Mouse (Mus musculus) midbrain, embryonic 16.5 days (tissue): ENCODE measurements around the gene Myadml2. TPM values are rescaled to one million over a fixed set of nuclear protein-coding genes. Genes with fewer than 3 reads are reported as not detected.

Source experiments
- ATAC-seq: fragments of 200-750 bp; cut with Nextera tagmentation; 2 replicates; pipeline ENCODE4 v1.8.0; 2017; ENCODE audit warnings: moderate TSS enrichment
- H3K27ac ChIP-seq: fragments of 300-500 bp; sonication (generic); 2 replicates; pipeline ENCODE4 v1.5.1; 2014; ENCODE audit warnings: mild to moderate bottlenecking, low read length, mixed read lengths
- H3K27me3 ChIP-seq: fragments of 300-500 bp; sonication (generic); 2 replicates; pipeline ENCODE4 v1.6.1; 2014; ENCODE audit warnings: low read depth, low read length, mixed read lengths; ENCODE audit not compliant: control insufficient read depth, insufficient read depth
- H3K36me3 ChIP-seq: fragments of 300-500 bp; sonication (generic); 2 replicates; pipeline ENCODE4 v1.6.1; 2014; ENCODE audit warnings: mild to moderate bottlenecking, low read length, moderate library complexity, mixed read lengths; ENCODE audit not compliant: control insufficient read depth, insufficient read depth
- H3K4me1 ChIP-seq: fragments of 300-500 bp; sonication (generic); 2 replicates; pipeline ENCODE4 v1.6.1; 2014; ENCODE audit warnings: mild to moderate bottlenecking, low read length, mixed read lengths; ENCODE audit not compliant: control insufficient read depth, insufficient read depth
- H3K4me2 ChIP-seq: fragments of 300-500 bp; sonication (generic); 2 replicates; pipeline ENCODE4 v1.6.1; 2014; ENCODE audit warnings: mild to moderate bottlenecking, low read length, mixed read lengths
- H3K4me3 ChIP-seq: fragments of 300-500 bp; sonication (generic); 2 replicates; pipeline ENCODE4 v1.5.1; 2014; ENCODE audit warnings: low read depth, mild to moderate bottlenecking, low read length, moderate library complexity, mixed read lengths
- H3K9ac ChIP-seq: fragments of 300-500 bp; sonication (generic); 2 replicates; pipeline ENCODE4 v1.6.1; 2014; ENCODE audit warnings: low read depth, low read length, mixed read lengths
- H3K9me3 ChIP-seq: fragments of 300-500 bp; sonication (generic); replicated peaks from 2 replicates; pipeline ENCODE4 v1.6.1; 2014; ENCODE audit warnings: mild to moderate bottlenecking, low read length, mixed read lengths; ENCODE audit not compliant: control insufficient read depth, poor library complexity, severe bottlenecking
- WGBS: fragments of 180-500 bp; shearing (Covaris S2); extraction: QIAGEN DNeasy Blood & Tissue Kit; methylation state at CpG from one replicate; pipeline ENCODE4 v1.1.7; 2014; 5-methylcytosine and 5-hydroxymethylcytosine counted together
- polyA plus RNA-seq: library from polyadenylated mRNA; unstranded; fragments of >200 nt; fragmentation: Nextera tagmentation; extraction: Ambion mirVana; gene quantifications from 2 replicates; pipeline ENCODE4 v1.2.1, GENCODE M21; 2015

Myadml2 gene
- polyA plus RNA-seq, 1 experiment from 2014 or later: 1.1 TPM

DNA sequence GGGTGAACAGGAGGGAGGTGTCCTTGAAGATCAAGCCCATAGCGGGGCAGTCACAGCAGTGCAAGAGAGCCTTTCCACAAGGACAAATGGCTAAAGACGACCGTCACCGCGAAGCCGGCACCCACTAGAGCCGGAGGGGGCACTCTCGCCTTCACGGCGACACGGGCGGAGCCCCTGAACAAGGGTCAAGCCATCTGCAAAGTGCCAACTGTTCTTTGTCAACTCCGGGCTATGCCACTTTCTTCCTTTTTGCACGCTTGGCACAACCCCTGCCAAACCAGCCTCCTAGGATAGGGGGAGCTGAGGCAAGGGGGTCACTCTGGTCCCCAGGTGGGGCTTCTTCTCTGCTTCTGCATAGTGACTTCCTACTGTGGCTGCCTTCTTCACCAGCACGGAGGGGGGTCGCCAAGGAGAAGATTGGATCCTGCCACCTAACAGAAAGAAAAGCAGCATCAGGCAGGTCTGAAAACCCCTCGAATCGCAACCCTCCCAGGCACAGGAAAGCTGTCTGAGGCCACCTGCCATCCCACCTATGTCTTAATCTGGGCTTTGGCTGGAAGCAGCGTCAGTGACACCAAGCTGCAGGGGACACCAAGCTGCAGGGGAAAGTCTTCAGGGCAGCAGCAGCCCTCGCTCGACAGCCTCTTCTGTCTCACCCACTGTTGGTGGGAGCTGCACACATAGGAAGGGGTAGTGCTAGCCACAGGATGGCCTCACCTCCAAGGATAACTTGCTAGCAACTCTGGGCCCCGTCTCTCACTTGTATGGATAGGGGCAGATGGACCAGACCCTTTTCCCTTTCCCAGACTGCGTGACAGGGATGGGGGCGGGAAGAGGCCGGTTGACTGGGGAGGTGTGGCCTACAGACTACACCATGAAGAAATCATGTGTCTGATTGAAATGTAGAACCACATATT lies 29.1 kb downstream of the Myadml2 start:
- Histone ChIP-seq H3K4me3 (no peak overlapping the region), H3K36me3 (peaks cover 35% of the 10 kb centered on the region)

DNA sequence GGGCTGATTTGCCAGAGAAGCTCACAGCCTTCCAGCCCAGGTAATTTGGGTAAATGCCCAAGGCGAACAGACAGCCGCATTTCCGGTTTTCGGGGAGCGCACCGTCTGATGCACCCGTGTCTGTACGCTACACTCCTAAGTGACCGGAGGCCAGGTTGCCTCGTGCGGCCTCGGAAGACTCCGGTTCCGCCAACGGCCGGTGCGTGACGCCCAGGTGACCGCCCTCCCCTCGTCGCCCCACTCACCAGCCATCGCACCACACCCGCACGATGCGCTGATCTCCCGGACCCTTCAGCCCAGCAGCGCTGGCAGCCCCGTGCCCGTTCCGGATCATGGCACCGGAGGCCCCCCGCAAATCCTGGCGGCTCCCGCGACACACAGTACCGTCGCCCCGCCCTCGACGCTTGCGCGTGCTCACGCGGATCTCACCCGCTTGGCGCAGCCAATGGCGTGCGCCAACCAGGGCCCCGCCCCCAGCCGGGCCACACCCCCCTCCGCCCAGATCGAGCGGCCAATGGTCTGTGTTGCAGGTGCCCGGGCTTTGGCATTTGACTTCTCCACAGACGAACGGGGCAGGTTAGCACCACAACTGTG lies 30.3 kb downstream of the Myadml2 start, which contains the start of gene Pcyt2:
Gene Pcyt2 (minus strand): TSS at position 418 of the 594 bp plus-strand sequence.
- no peaks in the 10 kb centered on the region for H3K27me3 ChIP-seq
- H3K36me3 ChIP-seq: peaks cover 42% of the 10 kb centered on the region
- ATAC-seq: peak; percentile 95
- peak within 1 kb of the TSS; percentile 80 for H3K4me3 ChIP-seq
- peaks cover 19% of the 10 kb centered on the region for H3K4me1 ChIP-seq
- peak within 1 kb of the TSS; percentile 89 for H3K27ac ChIP-seq
- H3K9me3 ChIP-seq: no peaks in the 10 kb centered on the region
- peak within 1 kb of the TSS; percentile 94 for H3K4me2 ChIP-seq
- WGBS: 1% methylated on average over 56 of the region's 56 CpGs
- H3K9ac ChIP-seq: peak within 1 kb of the TSS; percentile 87

More for the DNA sequence above, 29.1 kb downstream of the Myadml2 start:
- H3K9ac ChIP-seq: no peak overlapping the region
- no peak overlapping the region for H3K4me2 ChIP-seq
- no peak for ATAC-seq
- H3K9me3 ChIP-seq: no peaks in the 10 kb centered on the region
- no peak overlapping the region for H3K27ac ChIP-seq
- H3K4me1 ChIP-seq: peaks cover 25% of the 10 kb centered on the region
- WGBS: 91% methylated on average over 25 of the region's 25 CpGs
- H3K27me3 ChIP-seq: no peaks in the 10 kb centered on the region

DNA sequence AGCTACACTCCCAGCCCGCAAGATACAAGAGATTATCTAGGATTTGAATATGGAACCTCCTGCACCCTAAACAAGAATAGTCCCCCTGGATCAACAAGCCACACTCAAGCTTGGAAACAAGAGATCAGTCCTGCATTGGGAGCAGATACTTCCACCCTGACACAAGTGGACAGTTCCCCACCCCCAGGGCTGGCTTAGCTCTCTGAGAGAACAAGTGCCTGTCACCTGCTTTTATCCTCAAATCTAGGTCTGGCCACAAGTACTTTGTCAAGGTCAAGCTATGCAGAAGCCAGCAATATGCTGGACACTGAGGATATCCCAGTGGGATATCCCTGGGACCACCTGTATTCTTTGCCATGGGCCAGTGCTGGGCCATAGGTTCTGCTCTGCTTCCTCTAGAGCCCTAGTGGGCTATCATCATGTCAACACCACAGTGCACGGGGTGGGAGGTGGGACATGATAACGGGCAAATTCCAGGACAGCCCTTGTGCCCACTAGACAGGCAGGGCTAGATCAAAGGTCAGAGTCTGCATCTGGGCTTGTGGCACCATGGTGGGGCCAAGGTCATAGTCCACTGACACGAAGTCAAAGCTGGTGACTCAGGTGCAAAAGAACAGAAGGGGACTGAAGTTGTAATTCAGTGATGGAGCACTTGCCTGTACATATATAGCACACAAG lies 31.2 kb downstream of the Myadml2 start:
- ATAC-seq: no peak
- peak overlapping the region; percentile 80 for H3K4me3 ChIP-seq
- peak overlapping the region; percentile 89 for H3K27ac ChIP-seq
- whole genome bisulfite sequencing: 51% methylated on average over 4 of the region's 4 CpGs
- H3K27me3 ChIP-seq: no peaks in the 10 kb centered on the region
- H3K4me1 ChIP-seq: peaks cover 19% of the 10 kb centered on the region
- H3K9me3 ChIP-seq: no peaks in the 10 kb centered on the region
- peak overlapping the region; percentile 94 for H3K4me2 ChIP-seq
- H3K36me3 ChIP-seq: peaks cover 46% of the 10 kb centered on the region
- H3K9ac ChIP-seq: peak overlapping the region; percentile 87

DNA sequence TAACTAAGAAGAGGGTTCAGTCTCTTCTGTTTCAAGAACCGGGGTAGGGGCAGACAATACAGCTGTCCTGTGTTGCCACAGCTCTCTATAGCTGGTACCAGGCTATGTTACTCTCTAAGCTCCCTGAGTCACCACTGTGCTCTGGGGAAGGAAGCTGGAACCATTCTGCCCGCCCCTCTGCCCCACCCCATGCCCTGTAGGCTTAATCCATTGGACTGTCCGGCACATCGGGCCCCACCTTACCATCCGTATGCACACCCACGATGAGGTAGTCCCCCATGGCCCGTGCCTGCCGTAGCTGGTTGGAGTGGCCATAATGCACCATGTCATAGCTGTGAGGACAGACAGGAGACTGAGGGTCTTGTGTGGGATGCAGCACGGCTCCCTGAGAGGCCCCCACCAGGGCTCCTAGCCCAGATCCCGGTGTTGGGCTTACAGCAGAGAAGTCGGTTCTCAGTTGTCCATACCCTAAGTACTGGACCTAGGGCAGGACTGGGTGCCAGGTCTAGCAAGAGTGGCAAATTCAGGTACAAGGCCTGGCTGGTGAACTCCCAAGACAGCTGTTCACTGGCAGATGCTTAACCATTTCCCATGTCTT lies 32.3 kb downstream of the Myadml2 start:
- WGBS: 91% methylated on average over 11 of the region's 11 CpGs

DNA sequence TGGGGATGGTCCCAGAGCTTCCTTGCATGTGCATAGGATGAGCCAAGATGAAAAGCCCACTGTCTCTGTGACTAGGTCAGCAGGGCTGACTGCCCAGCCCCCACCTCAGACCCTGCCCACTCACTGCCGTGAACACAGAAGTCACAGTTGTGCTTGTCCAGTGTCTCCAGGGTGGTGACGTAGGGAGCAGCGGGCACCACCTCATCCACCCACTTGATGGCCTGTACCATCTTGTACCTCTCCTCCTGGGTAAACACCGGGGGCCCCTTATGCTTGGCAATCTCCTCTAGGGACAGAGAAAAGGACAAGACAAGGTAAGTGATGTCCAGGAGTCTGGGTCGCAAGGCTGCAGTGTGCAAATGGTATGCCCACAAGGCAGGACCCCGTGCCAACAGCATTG lies 32.8 kb downstream of the Myadml2 start:
- Histone ChIP-seq H3K36me3 (peaks cover 44% of the 10 kb centered on the region), H3K27me3 (no peaks in the 10 kb centered on the region), H3K4me1 (peaks cover 19% of the 10 kb centered on the region), H3K9me3 (no peaks in the 10 kb centered on the region), H3K4me2 (no peak overlapping the region), H3K27ac (no peak overlapping the region), H3K9ac (no peak overlapping the region), H3K4me3 (no peak overlapping the region)
- 94% methylated on average over 6 of the region's 6 CpGs for WGBS
- ATAC-seq: no peak

More for the DNA sequence above, 32.3 kb downstream of the Myadml2 start:
- no peaks in the 10 kb centered on the region for H3K27me3 ChIP-seq
- peak overlapping the region; percentile 25; the same call in 1 of the 2 replicates for H3K9ac ChIP-seq
- H3K4me3 ChIP-seq: no peak overlapping the region
- peak overlapping the region; percentile 94; the same call in 1 of the 2 replicates for H3K4me2 ChIP-seq
- H3K36me3 ChIP-seq: peaks cover 44% of the 10 kb centered on the region
- no peaks in the 10 kb centered on the region for H3K9me3 ChIP-seq
- peaks cover 19% of the 10 kb centered on the region for H3K4me1 ChIP-seq
- no peak for ATAC-seq
- H3K27ac ChIP-seq: no peak overlapping the region

DNA sequence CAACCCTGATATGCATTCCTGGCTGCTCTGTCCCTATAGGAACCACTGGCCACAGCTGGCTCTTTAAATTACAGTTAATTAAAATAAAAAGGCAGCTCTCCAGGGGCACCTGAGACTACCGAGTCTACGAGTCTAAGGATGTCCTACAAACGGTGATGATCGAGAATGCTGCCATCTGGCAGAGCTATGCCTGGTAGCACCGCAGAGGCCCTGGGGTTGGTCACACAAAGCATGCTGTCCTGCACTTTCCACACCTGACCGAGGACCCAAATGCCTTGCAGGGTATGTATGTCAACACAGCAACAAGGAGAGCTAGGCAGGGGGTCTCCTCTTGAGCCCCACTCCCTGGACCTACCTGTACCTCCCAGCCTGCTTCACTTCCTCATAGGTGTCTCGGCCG lies 34.0 kb downstream of the Myadml2 start:
- Histone ChIP-seq H3K36me3 (peaks cover 42% of the 10 kb centered on the region), H3K4me3 (no peak overlapping the region), H3K27me3 (no peaks in the 10 kb centered on the region; the same call in 1 of the 2 replicates), H3K4me2 (no peak overlapping the region), H3K9me3 (no peaks in the 10 kb centered on the region), H3K27ac (no peak overlapping the region), H3K4me1 (peaks cover 19% of the 10 kb centered on the region), H3K9ac (no peak overlapping the region)
- 85% methylated on average over 8 of the region's 8 CpGs for WGBS
- no peak for ATAC-seq

DNA sequence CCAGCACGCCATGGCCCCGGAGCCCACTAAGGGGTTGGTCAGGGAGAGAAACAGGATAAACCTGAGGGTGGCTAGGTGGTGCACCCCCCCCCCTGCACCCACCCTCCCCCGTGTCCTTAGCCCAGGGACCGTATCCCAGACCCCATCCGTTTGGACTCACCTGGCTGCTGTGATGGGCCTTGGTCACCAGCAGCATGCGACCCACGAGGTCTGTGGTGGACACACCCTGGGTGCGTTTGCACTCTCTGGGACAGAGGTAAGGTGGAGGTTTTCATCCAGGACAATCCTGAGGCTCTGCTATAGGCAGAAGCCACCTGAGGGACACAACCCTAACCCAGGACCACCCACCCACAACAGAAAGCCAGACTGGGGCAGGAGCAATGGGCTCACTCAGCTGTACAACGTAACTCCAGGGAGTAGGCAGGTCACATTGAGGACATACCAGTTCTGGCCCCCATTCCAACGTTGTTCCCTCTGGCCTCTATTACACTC lies 34.4 kb downstream of the Myadml2 start:
- Histone ChIP-seq H3K9ac (no peak overlapping the region), H3K4me2 (no peak overlapping the region), H3K36me3 (peaks cover 37% of the 10 kb centered on the region), H3K4me3 (no peak overlapping the region), H3K27me3 (no peaks in the 10 kb centered on the region; the same call in 1 of the 2 replicates), H3K4me1 (peaks cover 23% of the 10 kb centered on the region), H3K27ac (no peak overlapping the region), H3K9me3 (no peaks in the 10 kb centered on the region)
- WGBS: 90% methylated on average over 9 of the region's 10 CpGs
- no peak for ATAC-seq

DNA sequence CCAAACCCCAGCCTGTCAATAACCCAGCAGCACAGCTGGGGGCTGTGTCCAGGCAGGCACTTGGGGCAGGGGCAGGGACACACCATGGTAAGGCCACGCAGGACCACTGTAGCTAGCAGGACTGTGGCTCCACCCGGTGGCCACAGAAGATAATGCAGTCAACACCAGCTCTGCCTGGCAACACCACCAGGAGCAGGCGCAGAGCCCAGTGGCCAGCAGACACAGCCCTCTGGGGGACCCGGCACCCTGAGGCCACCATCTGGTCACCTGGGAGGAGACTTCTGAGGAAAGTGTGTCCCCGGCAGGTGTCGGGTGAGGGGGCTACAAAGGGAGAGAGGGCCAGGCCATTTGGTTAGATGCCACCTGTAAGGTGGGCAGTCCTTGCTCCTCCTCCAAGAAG lies 35.2 kb downstream of the Myadml2 start:
- Histone ChIP-seq H3K36me3 (peaks cover 31% of the 10 kb centered on the region; the same call in 1 of the 2 replicates), H3K4me3 (no peak overlapping the region), H3K9ac (no peak overlapping the region), H3K4me2 (no peak overlapping the region), H3K9me3 (no peaks in the 10 kb centered on the region), H3K4me1 (peaks cover 22% of the 10 kb centered on the region), H3K27me3 (no peaks in the 10 kb centered on the region; the same call in 1 of the 2 replicates), H3K27ac (no peak overlapping the region)
- no peak for ATAC-seq
- WGBS: 47% methylated on average over 6 of the region's 6 CpGs
